Mouse (Mus musculus) small intestine, adult 2 months (tissue): ENCODE data around the gene Sox8. TPM values are rescaled to one million over a fixed set of nuclear protein-coding genes. Genes with fewer than 3 reads are reported as not detected.

Experiments used
- H3K27ac ChIP-seq: fragments of 200-500 bp; 2 replicates; pipeline ENCODE4 v1.5.1; 2012; ENCODE audit warnings: low read depth, low read length, control low read depth, inconsistent platforms; ENCODE audit not compliant: insufficient read depth
- H3K27me3 ChIP-seq: fragments of 200-500 bp; 2 replicates; pipeline ENCODE4 v1.6.1; 2012; ENCODE audit warnings: mild to moderate bottlenecking, moderate library complexity, low read length, inconsistent platforms; ENCODE audit not compliant: control insufficient read depth, insufficient read depth
- H3K36me3 ChIP-seq: fragments of 200-500 bp; 2 replicates; pipeline ENCODE4 v1.6.1; 2012; ENCODE audit warnings: mild to moderate bottlenecking, low read length, control low read depth, inconsistent platforms; ENCODE audit not compliant: control insufficient read depth, insufficient read depth
- H3K4me1 ChIP-seq: fragments of 200-500 bp; 2 replicates; pipeline ENCODE4 v1.6.1; 2012; ENCODE audit warnings: low read length, inconsistent platforms, mixed read lengths; ENCODE audit not compliant: control insufficient read depth, insufficient read depth, insufficient read length
- H3K4me3 ChIP-seq: fragments of 200-500 bp; 2 replicates; pipeline ENCODE4 v1.5.1; 2012; ENCODE audit warnings: low read depth, mild to moderate bottlenecking, control low read depth, inconsistent platforms, low read length, moderate library complexity
- CTCF ChIP-seq: fragments of 200-500 bp; IDR thresholded peaks from 2 replicates; pipeline ENCODE4 v1.5.1; 2012; ENCODE audit warnings: low read depth, mild to moderate bottlenecking, control low read depth, inconsistent platforms, low read length, moderate library complexity, mixed read lengths; ENCODE audit not compliant: insufficient replicate concordance, insufficient read length; ENCODE audit errors: extremely low read depth
- POLR2A ChIP-seq: fragments of 200-500 bp; IDR thresholded peaks from 2 replicates; pipeline ENCODE4 v1.6.1; 2012; ENCODE audit warnings: low read depth, mild to moderate bottlenecking, control low read depth, inconsistent platforms, low read length, moderate library complexity
- WGBS: fragments of 180-500 bp; shearing (Covaris S2); methylation state at CpG from one replicate; pipeline ENCODE4 v1.1.7; 2018; 5-methylcytosine and 5-hydroxymethylcytosine counted together
- polyA plus RNA-seq: library from polyadenylated mRNA; depleted of rRNA; stranded (reverse); fragments of >200 nt; gene quantifications from 2 replicates; pipeline ENCODE4 v1.2.3, GENCODE M21; 2012; rRNA removed

The Sox8 gene
- 0.67 and 0.98 TPM in 2 replicates for polyA plus RNA-seq

DNA sequence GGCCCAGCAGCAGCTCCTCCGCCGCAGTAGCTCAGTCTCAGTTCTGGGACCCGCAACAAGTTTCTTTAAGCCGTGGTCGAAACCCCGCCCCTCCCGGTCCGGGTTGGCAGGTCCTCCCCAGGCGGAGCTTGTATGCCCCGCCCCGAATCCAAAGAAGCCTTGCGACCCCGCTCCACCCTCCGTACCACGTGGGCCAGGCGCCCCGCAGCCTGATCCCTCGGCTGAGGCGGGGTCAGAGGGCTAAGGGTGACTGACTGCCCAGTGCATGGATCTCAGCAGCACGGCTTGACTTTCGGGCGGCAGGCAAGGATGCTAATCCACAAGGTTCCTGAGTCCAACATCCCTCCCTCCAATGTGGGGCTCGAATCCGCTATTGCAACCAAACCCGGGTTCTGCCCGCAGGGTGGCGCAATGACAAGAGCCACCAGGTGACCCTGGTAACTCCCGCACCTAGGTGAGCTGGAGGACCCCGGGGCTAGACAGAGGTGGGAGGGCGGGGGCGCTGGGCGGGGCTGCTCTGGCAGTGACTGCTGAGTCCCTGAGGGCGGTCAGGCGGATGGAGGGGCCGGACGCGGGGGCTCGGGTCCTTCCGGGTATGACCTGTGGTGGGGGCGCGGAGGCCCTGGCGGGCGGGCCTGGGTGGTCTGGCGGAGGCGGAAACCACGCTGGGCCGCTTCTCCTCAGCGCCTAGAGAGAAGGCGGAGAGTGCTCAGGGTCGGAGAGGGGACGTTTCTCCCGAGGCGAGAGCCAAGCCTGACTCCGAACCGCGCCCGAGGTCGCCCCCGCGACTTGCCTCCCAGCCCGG, at the start of gene Sox8:
Gene Sox8 (minus strand): TSS at position 39 of the 805 bp plus-strand sequence.
- TF ChIP-seq CTCF = no peak
- TF ChIP-seq POLR2A = no peak
- Histone ChIP-seq H3K27ac (no peak within 1 kb of the TSS), H3K36me3 (no peaks in the 10 kb centered on the region), H3K4me3 (peak within 1 kb of the TSS; percentile 62), H3K4me1 (0 out of 2 replicates have a peak, but pooled peaks cover 9% of the 10 kb centered on the region), H3K27me3 (peaks cover 28% of the 10 kb centered on the region)
- WGBS = 2% methylated on average over 61 of the region's 61 CpGs

DNA sequence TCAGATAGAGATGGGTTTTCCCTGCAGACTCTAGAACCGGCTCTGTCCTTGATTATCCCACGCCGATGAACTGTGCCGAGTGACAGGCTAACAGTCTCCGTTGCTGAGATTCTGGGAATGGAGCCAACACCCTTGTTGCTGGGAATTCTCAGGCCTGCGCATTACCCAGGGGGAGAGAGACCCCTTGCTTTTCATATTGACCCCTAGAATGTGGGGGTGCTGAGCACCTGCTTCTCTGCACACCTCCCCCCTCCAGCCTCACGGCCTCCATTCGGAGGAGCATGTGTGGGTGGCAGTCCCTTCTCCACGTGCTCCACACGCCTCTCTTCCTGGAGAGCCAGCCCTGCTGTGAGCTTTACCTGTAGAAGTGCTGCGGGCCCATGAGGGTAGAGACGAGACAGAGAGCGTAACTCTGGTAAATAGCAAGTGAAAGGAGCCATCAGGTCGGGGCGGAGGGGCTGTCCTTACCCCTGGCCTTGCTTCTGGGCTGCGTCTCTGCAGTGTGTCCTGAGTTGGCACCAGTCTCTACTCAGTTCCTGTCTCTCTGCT, 48.1 kb upstream of the Sox8 start:
- H3K27ac ChIP-seq = no peak overlapping the region
- no peaks in the 10 kb centered on the region for H3K4me1 ChIP-seq
- H3K4me3 ChIP-seq = no peak overlapping the region
- no peaks in the 10 kb centered on the region for H3K27me3 ChIP-seq
- 68% methylated on average over 16 of the region's 16 CpGs for WGBS
- no peaks in the 10 kb centered on the region for H3K36me3 ChIP-seq
- no peak for TF ChIP-seq CTCF
- TF ChIP-seq POLR2A = no peak

DNA sequence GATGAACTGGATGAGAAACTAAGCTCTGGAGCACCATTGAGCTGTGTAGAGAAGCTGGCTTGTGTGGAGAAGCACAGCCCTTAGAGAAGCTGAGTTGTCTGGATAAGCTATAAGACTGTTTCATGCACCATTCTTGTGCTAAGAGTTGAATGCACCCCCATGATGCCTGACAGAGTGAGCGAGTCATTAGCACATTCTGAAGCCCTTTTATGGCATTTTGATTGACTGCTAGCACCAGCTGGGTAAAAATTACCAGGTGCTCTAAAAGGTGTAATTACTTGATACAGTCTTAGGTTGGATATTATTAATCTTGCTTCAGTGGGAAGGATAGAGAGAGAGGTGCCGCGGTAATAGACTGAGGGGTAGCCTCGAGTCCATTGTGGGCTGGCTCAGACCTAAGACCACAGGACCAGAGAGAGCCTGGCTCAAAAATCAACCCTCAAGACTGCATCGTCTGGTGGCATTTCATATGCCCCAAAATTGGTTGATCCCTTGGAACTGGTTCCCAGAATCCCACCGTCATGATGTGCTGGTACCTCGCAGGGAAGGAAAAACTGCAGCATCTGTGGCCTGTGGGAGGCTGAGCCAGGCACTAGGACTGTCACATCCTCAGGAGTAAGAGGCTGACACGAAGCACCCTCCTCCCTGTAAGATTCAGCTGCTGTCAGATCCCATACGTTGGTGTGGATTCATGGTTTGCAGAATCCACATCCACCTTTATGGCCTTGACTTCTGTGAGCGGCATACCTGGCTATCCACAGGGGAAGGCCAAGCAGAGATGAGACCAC, 44.4 kb upstream of the Sox8 start:
- Histone ChIP-seq H3K4me1 (no peaks in the 10 kb centered on the region), H3K36me3 (no peaks in the 10 kb centered on the region), H3K4me3 (no peak overlapping the region), H3K27ac (no peak overlapping the region), H3K27me3 (no peaks in the 10 kb centered on the region)
- 92% methylated on average over 10 of the region's 10 CpGs for WGBS
- TF ChIP-seq POLR2A = no peak
- no peak for TF ChIP-seq CTCF

DNA sequence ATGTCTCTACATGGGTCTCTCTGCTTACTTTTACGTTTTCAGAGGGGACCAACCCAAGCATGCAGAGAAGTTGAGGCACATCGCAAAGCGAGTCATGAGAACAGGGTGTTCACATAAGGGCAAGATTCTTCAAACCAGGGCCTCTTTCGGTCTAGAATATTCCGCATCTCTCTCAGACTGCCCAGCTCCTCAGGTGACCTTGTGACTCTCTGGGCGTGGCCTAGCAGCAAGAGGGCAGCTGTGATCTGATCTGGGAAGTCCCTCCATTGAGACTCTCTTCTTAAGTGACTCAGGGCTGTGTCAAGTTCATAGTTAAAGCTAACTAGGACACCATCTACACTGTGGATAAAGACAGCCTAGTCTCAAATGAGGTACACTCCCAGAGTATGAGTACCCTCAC, 42.8 kb upstream of the Sox8 start:
- H3K4me1 ChIP-seq = no peaks in the 10 kb centered on the region
- H3K4me3 ChIP-seq = no peak overlapping the region
- no peaks in the 10 kb centered on the region for H3K27me3 ChIP-seq
- no peaks in the 10 kb centered on the region for H3K36me3 ChIP-seq
- no peak overlapping the region for H3K27ac ChIP-seq
- TF ChIP-seq POLR2A (no peak), CTCF (no peak)
- 96% methylated on average over 6 of the region's 6 CpGs for WGBS

DNA sequence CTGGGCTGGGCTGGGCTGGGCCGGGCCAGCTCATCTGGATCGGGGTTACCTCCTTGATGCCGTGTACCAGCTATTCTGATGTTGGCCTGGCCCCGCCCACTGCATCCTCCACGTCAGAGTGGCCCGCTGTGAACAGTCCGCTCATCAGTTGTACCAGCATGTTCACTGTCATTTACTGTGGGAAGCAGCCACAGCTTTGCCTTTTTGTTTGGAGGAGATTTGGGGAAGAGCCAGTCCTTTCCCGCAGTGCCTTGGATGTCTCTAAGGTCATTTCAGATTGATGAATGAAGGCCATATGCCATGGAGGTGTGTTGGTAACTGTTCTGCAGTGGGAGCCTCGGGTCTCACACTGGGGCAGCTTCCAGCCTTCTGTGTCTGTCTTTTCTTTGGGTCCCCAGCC, 42.1 kb upstream of the Sox8 start:
- no peaks in the 10 kb centered on the region for H3K4me1 ChIP-seq
- no peak overlapping the region for H3K27ac ChIP-seq
- no peaks in the 10 kb centered on the region for H3K27me3 ChIP-seq
- H3K4me3 ChIP-seq = no peak overlapping the region
- 79% methylated on average over 9 of the region's 9 CpGs for WGBS
- TF ChIP-seq POLR2A = no peak
- TF ChIP-seq CTCF = no peak
- no peaks in the 10 kb centered on the region for H3K36me3 ChIP-seq

DNA sequence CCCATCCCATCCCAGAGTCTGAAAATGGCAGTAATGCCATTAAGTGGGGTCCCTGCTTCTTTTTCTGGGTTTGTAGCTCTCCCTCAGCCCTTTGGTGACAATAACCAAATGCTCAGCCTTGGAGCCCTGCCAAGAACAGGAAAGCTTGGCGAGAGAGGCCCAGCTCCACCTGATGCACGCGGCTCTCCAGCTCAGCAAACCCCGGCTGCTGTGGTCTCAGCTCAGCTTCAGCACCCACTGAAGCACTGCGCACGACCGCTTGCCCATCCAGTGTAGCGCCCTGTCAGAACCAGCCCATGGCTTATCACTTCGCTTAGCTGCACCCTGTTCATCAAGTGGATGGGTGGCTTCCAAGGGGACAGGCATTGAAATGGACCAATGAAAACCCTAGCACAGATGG, 39.7 kb upstream of the Sox8 start:
- Histone ChIP-seq H3K36me3 (no peaks in the 10 kb centered on the region), H3K4me1 (no peaks in the 10 kb centered on the region), H3K4me3 (no peak overlapping the region), H3K27me3 (no peaks in the 10 kb centered on the region), H3K27ac (no peak overlapping the region)
- TF ChIP-seq CTCF = no peak
- WGBS = 56% methylated on average over 9 of the region's 9 CpGs

DNA sequence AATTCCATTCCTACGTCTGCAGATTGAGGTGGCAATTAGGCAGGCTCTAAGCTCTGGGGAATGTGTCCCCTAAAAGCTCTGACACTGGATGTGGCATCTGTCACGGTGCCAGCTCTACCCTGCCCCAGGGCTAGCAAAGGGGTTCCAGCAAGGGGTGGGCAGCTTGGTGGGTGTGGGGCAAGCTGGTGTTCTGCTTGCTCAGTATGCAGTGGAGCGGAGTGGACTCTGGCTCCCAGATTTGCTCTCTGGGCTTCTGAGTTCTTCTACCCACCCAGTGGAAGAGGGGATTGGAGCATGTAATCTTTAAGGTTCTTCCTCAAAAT, 39.0 kb upstream of the Sox8 start:
- WGBS = 94% methylated on average over 3 of the region's 3 CpGs
- TF ChIP-seq POLR2A (no peak), CTCF (no peak)
- no peaks in the 10 kb centered on the region for H3K4me1 ChIP-seq
- no peak overlapping the region for H3K27ac ChIP-seq
- no peak overlapping the region for H3K4me3 ChIP-seq
- H3K27me3 ChIP-seq = no peaks in the 10 kb centered on the region
- H3K36me3 ChIP-seq = no peaks in the 10 kb centered on the region
